ENCODE assay signal across 19 mouse cellular contexts in genomic region chr3:132724326-132724725, GRCm38 (mm10). TPM values are rescaled to one million over a fixed set of nuclear protein-coding genes. Genes with fewer than 3 reads are reported as not detected.
A peak's percentile ranks its signal among the peaks of the same experiment; 100 is the strongest.
DNase-seq lines count a peak whose midpoint lies in the region; TF ChIP-seq lines count a peak whose summit lies in the region.
"Had no signal": no experiment of that assay in that cellular context is flagged by ENCODE, and none has a peak within 500 bp of the region (broad histone marks: within the 10 kb centered on the region; RNA-seq: fewer than 3 reads in every experiment).

No protein-coding gene starts in this region.

- TF ChIP-seq CTCF in left cerebral cortex, adult 2 months (IDR thresholded peaks at IDR 0.05), result no peak

- 0 out of 2 replicates have a peak overlapping the region, but pooled peaks have one; percentile 21 for H3K27ac ChIP-seq in left cerebral cortex, adult 2 months
- H3K27ac ChIP-seq: embryonic facial prominence, embryonic 13.5 days; forebrain, embryonic 12.5 days; gastrocnemius, adult 2 months; hindbrain, embryonic 10.5 days; hindbrain, embryonic 15.5 days had no signal

- H3K4me3 ChIP-seq in left cerebral cortex, adult 2 months, result no peak overlapping the region
- H3K4me3 ChIP-seq: embryonic facial prominence, embryonic 13.5 days; forebrain, embryonic 12.5 days; gastrocnemius, adult 2 months; heart, embryonic 12.5 days; hindbrain, embryonic 10.5 days; hindbrain, embryonic 15.5 days had no signal

- intact Hi-C loops in left cerebral cortex, adult 2 months (cut with DNase I), result no loop called here
- intact Hi-C loops in left cerebral cortex, postnatal 4 days (cut with DNase I), result no loop called here

- peak; percentile 33 to 51 for DNase-seq in frontal cortex, adult 2 months (ENCODE audit: extremely low spot score in 1 of 2, low spot score in 1 of 2)
- DNase-seq in frontal cortex, postnatal 10 days (ENCODE audit: low spot score in 2 of 2), result no peak
- DNase-seq in kidney, adult 9 months, result peak; percentile 16
- no peak for DNase-seq in kidney, postnatal 14 days
- DNase-seq in left cerebral cortex, adult 2 months (ENCODE audit: extremely low spot score in 1 of 2, low spot score in 2 of 2), result peak in 1 of 2 experiments; percentile 24
- DNase-seq in left cerebral cortex, postnatal 4 days, result no peak
- peak; percentile 19 for DNase-seq in right cerebral cortex, postnatal 25 days
- no peak for DNase-seq in right cerebral cortex, postnatal 14 days
- DNase-seq: adrenal gland, postnatal 10 days; cerebellum, adult 11-12 months; cerebellum, adult 9-10 months; cerebellum, postnatal 36 days; gastrocnemius, adult 2 months; gastrocnemius, postnatal 25 days had no signal

RNA-seq across cellular contexts. Expression of gene Aimp1, which starts 40.2 kb away (rescaled TPM):
- 56.0 and 67.2 TPM in 2 replicates for polyA plus RNA-seq in frontal cortex, adult 2 months (2012; rRNA removed)
- total RNA-seq in left cerebral cortex, adult 2 months (2021), result 10 to 100 TPM; 47.2 to 58.1 TPM
- 10 to 100 TPM; 56.6 to 61.7 TPM for total RNA-seq in left cerebral cortex, postnatal 4 days (2021)

RNA-seq across cellular contexts. Expression of gene Tbck, which starts 40.4 kb away (rescaled TPM):
- 10.4 and 10.9 TPM in 2 replicates for polyA plus RNA-seq in frontal cortex, adult 2 months (2012; rRNA removed)
- total RNA-seq in left cerebral cortex, adult 2 months (2021), result 10 to 100 TPM; 30.0 to 32.0 TPM
- 10 to 100 TPM; 39.6 to 41.2 TPM for total RNA-seq in left cerebral cortex, postnatal 4 days (2021)

Comparison
In these comparisons a context has a peak if more than half of its experiments do, and no peak if none do; other contexts are left out.
1. DNase-seq: peak in frontal cortex, adult 2 months (2 of 2), kidney, adult 9 months (single experiment) and right cerebral cortex, postnatal 25 days (single experiment); none in frontal cortex, postnatal 10 days (0 of 2), kidney, postnatal 14 days (single experiment), left cerebral cortex, postnatal 4 days (single experiment) and right cerebral cortex, postnatal 14 days (single experiment).